Mouse (Mus musculus) heart, embryonic 13.5 days (tissue): ENCODE data around the gene Comtd1. TPM values are rescaled to one million over a fixed set of nuclear protein-coding genes. Genes with fewer than 3 reads are reported as not detected.
A peak's percentile ranks its signal among the peaks of the same experiment; 100 is the strongest.

Experiments
- ATAC-seq: fragments of 200-750 bp; cut with Nextera tagmentation; 2 replicates; pipeline ENCODE4 v1.8.0; 2017; ENCODE audit warnings: moderate TSS enrichment; ENCODE audit not compliant: insufficient number of reproducible peaks, low FRiP score, low TSS enrichment; ENCODE audit errors: extremely low read depth
- H3K27ac ChIP-seq: fragments of 300-500 bp; sonication (generic); replicated peaks from 2 replicates; pipeline ENCODE4 v1.5.1; 2015; ENCODE audit warnings: moderate library complexity, mild to moderate bottlenecking, inconsistent platforms
- H3K27me3 ChIP-seq: fragments of 300-500 bp; sonication (generic); replicated peaks from 2 replicates; pipeline ENCODE4 v1.6.1; 2015; ENCODE audit warnings: mild to moderate bottlenecking, inconsistent platforms
- H3K36me3 ChIP-seq: fragments of 300-500 bp; sonication (generic); 2 replicates; pipeline ENCODE4 v1.6.1; 2015; ENCODE audit warnings: mild to moderate bottlenecking, inconsistent platforms
- H3K4me1 ChIP-seq: fragments of 300-500 bp; sonication (generic); 2 replicates; pipeline ENCODE4 v1.6.1; 2015; ENCODE audit warnings: inconsistent platforms
- H3K4me2 ChIP-seq: fragments of 300-500 bp; sonication (generic); 2 replicates; pipeline ENCODE4 v1.6.1; 2015; ENCODE audit warnings: inconsistent platforms, mild to moderate bottlenecking, moderate library complexity
- H3K4me3 ChIP-seq: fragments of 300-500 bp; sonication (generic); 2 replicates; pipeline ENCODE4 v1.5.1; 2015; ENCODE audit warnings: moderate library complexity, mild to moderate bottlenecking, inconsistent platforms
- H3K9ac ChIP-seq: fragments of 300-500 bp; sonication (generic); 2 replicates; pipeline ENCODE4 v1.6.1; 2015; ENCODE audit warnings: inconsistent platforms, mild to moderate bottlenecking, moderate library complexity
- H3K9me3 ChIP-seq: fragments of 300-500 bp; sonication (generic); 2 replicates; pipeline ENCODE4 v1.6.1; 2016; ENCODE audit warnings: inconsistent platforms
- WGBS: fragments of 180-500 bp; shearing (Covaris S2); methylation state at CpG from one replicate; pipeline ENCODE4 v1.1.7; 2015; ENCODE audit warnings: mixed read lengths; 5-methylcytosine and 5-hydroxymethylcytosine counted together
- polyA plus RNA-seq: library from polyadenylated mRNA; unstranded; fragments of >200 nt; fragmentation: Nextera tagmentation; extraction: Ambion mirVana; gene quantifications from 2 replicates; pipeline ENCODE4 v1.2.1, GENCODE M21; 2015

The Comtd1 gene
- polyA plus RNA-seq, 1 experiment from 2014 or later: 36.7 TPM

DNA sequence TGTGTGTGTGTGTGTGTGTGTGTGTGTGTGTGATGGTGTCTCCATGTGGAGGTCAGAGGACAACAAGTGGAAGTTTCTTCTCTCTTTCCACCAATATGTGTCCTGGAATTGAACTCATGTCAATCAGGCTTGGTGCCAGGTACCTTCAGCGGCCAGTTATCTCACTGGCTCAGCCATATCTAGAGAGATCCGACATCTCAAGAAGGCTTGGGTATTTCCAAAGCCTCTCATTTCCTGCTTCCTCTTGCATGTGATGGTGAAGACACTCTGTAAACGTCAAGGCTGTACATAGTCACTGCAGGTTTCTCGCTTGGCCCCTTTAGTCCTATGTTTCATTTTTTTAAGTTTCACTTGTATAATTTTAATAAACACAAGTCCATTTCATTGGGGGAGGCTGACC, 35.6 kb downstream of the Comtd1 start:
- no peak overlapping the region for H3K4me2 ChIP-seq
- H3K36me3 ChIP-seq: no peaks in the 10 kb centered on the region
- H3K27ac ChIP-seq: 0 out of 2 replicates have a peak overlapping the region, but pooled peaks have one; percentile 28
- H3K9me3 ChIP-seq: no peaks in the 10 kb centered on the region
- WGBS: 32% methylated on average over 4 of the region's 4 CpGs
- no peak overlapping the region for H3K4me3 ChIP-seq
- H3K4me1 ChIP-seq: peaks cover 35% of the 10 kb centered on the region
- ATAC-seq: no peak
- H3K27me3 ChIP-seq: no peaks in the 10 kb centered on the region
- no peak overlapping the region for H3K9ac ChIP-seq

DNA sequence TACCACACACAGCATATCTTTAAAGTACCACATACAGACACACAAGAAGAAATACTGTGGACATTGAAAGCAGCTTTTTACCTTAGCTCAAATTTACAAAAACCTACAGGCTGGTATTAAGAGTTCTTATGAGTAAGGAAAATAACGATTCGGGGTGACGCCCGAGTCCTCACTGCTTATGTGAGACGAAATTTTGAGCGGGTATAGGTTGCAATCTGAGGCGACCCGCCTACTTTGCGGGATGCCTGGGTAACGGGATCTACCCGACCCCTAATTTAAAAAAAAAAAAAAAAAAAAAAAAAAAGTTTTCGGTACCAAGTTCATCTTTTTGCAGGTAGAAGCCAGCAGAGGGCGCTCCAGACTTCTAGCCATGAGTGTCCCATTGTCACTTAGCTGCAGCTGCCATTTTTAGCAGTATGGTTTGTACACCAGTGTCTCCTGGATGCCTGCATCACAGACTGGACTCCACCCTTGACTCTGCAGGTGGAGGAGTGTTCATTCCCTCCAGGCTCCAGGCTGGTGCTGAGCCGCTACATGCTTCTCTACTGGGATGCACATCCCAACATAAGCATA, 36.1 kb downstream of the Comtd1 start:
- 0 out of 2 replicates have a peak overlapping the region, but pooled peaks have one; percentile 28 for H3K27ac ChIP-seq
- ATAC-seq: no peak
- H3K36me3 ChIP-seq: no peaks in the 10 kb centered on the region
- no peaks in the 10 kb centered on the region for H3K9me3 ChIP-seq
- WGBS: 22% methylated on average over 14 of the region's 14 CpGs
- no peaks in the 10 kb centered on the region for H3K27me3 ChIP-seq
- peaks cover 35% of the 10 kb centered on the region for H3K4me1 ChIP-seq
- H3K4me3 ChIP-seq: peak overlapping the region; percentile 8; the same call in 1 of the 2 replicates
- peak overlapping the region; percentile 52 for H3K4me2 ChIP-seq
- no peak overlapping the region for H3K9ac ChIP-seq

DNA sequence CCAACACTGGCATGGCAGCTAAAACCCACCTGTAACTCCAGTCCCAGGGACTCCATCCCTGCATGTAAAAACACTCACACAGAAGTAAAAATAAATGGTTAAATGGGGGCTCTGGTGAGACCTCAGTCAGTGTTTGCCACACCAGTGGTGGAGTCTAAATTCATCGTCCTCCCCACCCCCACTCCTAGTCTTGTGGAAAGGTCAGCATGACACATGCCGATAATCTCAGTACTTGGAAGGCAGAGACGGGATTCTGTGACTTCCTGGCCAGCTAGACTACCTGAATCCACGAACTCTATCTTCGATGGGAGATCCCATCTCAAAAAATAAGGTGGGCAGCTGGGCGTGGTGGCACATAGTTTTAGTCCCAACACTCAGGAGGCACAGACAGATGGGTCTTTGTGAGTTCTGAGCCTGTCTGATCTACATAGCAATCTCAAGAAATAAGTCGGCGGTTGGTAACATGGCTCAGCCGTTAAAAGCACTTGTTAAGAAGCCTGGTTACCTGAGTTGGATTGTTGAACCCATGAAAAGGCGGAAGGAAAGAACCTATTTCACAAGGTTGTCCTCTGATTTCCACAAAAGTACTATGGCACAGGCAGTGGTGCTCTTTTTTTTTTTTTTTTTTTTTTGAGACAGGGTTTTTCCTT, 36.9 kb downstream of the Comtd1 start:
- H3K9ac ChIP-seq: peak overlapping the region; percentile 20; the same call in 1 of the 2 replicates
- H3K4me3 ChIP-seq: no peak overlapping the region
- H3K27ac ChIP-seq: no peak overlapping the region
- peaks cover 36% of the 10 kb centered on the region for H3K4me1 ChIP-seq
- no peaks in the 10 kb centered on the region for H3K9me3 ChIP-seq
- WGBS: 61% methylated on average over 10 of the region's 10 CpGs
- no peaks in the 10 kb centered on the region for H3K36me3 ChIP-seq
- no peaks in the 10 kb centered on the region for H3K27me3 ChIP-seq
- H3K4me2 ChIP-seq: no peak overlapping the region
- no peak for ATAC-seq

DNA sequence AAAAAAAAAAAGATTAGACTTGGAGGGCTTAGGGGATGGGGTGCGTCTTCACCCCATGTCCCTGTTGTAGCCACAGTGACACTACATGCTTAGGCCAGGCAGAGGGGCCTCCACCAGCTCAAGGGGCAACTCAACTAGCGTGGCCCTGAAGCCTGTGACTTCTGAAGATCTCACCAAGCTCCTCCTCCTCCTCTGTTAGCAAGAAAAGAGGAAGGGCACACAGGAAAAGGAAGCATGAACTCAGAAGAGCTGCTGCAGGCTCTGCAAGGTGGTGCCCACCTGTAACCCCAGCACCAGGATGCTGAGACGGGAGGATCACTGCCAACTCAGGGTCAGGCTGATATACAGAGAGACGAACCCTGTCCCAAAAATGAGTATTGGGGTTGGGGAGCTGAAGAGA, 37.5 kb downstream of the Comtd1 start:
- Histone ChIP-seq H3K9me3 (no peaks in the 10 kb centered on the region), H3K27me3 (no peaks in the 10 kb centered on the region), H3K9ac (no peak overlapping the region), H3K4me2 (no peak overlapping the region), H3K36me3 (no peaks in the 10 kb centered on the region), H3K4me1 (peaks cover 36% of the 10 kb centered on the region), H3K27ac (no peak overlapping the region), H3K4me3 (no peak overlapping the region)
- WGBS: 81% methylated on average over 4 of the region's 4 CpGs
- no peak for ATAC-seq

DNA sequence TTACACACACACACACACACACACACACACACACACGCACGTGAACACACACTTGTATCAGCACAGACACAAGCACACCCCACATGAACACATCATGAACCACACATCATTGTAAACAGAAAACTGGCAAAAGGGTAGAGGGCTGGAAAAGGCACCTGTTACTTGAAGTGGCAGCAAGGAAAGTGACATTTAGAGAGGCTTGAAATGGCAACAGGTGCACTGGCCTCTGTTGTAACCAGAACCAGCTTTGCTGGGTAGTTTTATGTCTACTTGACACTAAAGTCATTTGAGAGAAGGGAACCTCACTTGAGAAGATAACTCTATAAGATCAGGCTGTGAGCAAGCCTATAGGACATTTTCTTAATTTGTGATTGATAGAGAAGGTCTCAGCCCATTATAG, 39.4 kb downstream of the Comtd1 start:
- Histone ChIP-seq H3K9ac (no peak overlapping the region), H3K36me3 (no peaks in the 10 kb centered on the region), H3K9me3 (no peaks in the 10 kb centered on the region), H3K27ac (no peak overlapping the region), H3K4me1 (peaks cover 35% of the 10 kb centered on the region), H3K4me3 (no peak overlapping the region), H3K27me3 (no peaks in the 10 kb centered on the region), H3K4me2 (no peak overlapping the region)
- no peak for ATAC-seq
- 83% methylated on average over 2 of the region's 2 CpGs for WGBS

DNA sequence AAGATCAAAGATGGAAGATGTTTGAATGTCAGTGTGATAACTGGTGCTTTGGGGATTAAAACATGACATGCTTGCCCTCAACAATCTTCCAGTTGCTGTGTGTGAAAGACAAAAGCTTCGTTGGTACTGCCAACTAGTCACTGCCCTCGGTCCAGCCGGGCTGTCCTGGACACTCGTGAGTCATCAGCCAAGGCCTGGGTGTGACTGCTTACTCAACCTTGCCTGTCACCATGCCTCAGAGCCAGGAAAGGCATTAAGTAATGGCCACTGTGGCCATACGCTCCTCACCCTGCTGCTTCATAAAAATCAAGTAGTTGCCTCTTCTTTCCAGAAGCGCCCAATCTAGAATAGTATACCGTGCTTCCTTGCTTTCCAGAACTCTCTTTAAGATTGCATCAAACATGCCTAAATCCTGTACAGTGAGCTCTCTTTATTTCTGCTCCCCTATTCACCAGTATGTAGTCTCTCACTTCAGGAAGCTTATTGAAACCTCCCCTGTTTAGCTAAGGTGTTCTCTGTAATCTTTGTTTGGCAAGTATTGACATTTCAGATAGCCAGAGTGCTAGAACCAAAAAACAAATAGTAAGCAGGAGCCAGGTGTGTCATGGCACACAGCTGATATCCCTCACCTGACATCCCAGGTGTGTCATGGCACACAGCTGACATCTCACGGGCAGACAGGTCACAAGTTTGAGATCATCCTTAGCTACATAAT, 40.4 kb downstream of the Comtd1 start:
- ATAC-seq: no peak
- 81% methylated on average over 8 of the region's 8 CpGs for WGBS
- Histone ChIP-seq H3K9me3 (no peaks in the 10 kb centered on the region), H3K9ac (no peak overlapping the region), H3K4me2 (no peak overlapping the region), H3K36me3 (no peaks in the 10 kb centered on the region), H3K4me1 (peaks cover 28% of the 10 kb centered on the region), H3K4me3 (no peak overlapping the region), H3K27me3 (no peaks in the 10 kb centered on the region), H3K27ac (no peak overlapping the region)

DNA sequence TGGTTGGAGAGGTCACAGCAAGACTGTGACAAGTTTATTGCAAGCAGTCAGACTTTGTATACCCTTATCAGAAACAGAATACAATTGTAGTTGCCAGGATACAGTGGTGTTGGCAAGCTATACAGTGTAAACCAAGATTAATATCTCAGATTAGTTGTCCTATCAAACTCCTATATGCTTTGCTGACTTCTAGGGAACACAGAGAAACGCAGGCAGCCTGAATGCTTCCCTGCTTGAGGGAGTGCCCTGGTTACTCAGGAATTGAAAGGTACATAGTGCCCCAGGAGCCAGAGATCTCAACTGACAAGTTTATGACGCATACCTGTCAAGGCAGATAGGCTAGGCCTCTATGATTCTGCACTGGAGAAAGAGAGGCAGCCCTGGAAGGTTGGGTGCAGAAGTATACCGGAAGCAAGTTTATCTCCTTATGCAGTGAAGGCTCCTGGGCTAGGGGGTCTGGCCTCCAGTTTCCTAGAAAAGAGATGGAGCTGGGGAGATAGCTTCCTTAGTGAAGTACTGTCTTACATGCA, 42.1 kb downstream of the Comtd1 start:
- no peak overlapping the region for H3K9ac ChIP-seq
- H3K36me3 ChIP-seq: 0 out of 2 replicates have a peak, but pooled peaks cover 6% of the 10 kb centered on the region
- 62% methylated on average over 3 of the region's 3 CpGs for WGBS
- no peak overlapping the region for H3K4me3 ChIP-seq
- H3K4me2 ChIP-seq: no peak overlapping the region
- H3K9me3 ChIP-seq: no peaks in the 10 kb centered on the region
- ATAC-seq: no peak
- H3K27me3 ChIP-seq: no peaks in the 10 kb centered on the region
- H3K27ac ChIP-seq: no peak overlapping the region
- H3K4me1 ChIP-seq: peaks cover 12% of the 10 kb centered on the region

DNA sequence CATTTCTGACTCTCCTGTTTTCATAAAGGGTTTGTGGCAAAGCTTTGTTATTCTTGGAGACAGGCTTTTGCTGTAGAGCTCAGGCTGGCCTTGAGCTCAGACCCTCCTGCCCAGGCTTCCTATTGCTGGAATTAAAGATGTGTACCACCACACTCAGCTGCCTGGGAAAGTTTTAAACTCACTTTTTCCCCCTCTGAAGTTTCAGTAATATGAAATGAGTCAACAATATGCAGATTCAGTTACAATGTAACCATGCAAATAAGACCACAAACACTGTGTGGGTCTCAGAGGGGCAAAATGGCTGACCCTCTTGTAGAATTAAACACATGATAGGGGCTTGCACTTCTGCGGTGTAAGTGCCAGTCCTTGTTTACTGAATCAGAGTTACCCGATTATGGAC, 42.6 kb downstream of the Comtd1 start:
- H3K9me3 ChIP-seq: no peaks in the 10 kb centered on the region
- H3K27ac ChIP-seq: no peak overlapping the region
- no peaks in the 10 kb centered on the region for H3K27me3 ChIP-seq
- H3K36me3 ChIP-seq: 0 out of 2 replicates have a peak, but pooled peaks cover 6% of the 10 kb centered on the region
- H3K9ac ChIP-seq: no peak overlapping the region
- H3K4me2 ChIP-seq: no peak overlapping the region
- no peak for ATAC-seq
- 55% methylated on average over 2 of the region's 2 CpGs for WGBS
- peaks cover 9% of the 10 kb centered on the region for H3K4me1 ChIP-seq
- H3K4me3 ChIP-seq: no peak overlapping the region

DNA sequence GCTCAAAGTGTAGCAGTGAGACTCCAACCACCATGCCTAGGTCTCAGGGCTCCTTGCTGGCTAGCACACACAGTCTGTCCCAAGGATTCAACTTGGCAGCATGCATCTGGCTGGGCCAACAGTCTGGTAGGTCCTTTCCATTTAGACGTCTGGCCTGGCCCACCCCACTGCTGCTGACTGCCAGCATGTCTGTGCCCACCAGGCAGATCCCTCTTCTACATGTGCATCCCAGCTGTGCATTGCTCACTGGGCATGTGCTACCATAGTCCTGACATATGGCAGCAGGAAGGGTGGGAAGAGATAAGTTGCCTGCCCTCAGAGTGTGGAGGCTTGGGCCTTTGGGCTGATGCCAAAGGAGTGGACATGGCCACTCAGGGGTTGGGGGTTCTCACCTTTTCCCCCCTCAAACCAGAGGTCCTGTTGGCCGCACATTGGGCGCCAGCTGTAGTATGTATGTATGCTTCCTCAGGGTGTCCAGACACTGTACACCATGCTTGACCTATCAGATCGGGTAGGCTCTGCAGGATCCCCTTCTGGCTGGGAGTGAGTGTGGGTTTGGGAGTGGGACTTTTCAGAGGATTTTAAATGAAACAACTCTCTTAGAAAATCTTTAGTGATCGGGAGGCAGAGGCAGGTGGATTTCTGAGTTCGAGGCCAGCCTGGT, 46.1 kb downstream of the Comtd1 start:
- Histone ChIP-seq H3K9me3 (no peaks in the 10 kb centered on the region), H3K4me1 (peaks cover 9% of the 10 kb centered on the region), H3K4me2 (no peak overlapping the region), H3K9ac (no peak overlapping the region), H3K27me3 (no peaks in the 10 kb centered on the region), H3K36me3 (peaks cover 16% of the 10 kb centered on the region), H3K4me3 (no peak overlapping the region), H3K27ac (no peak overlapping the region)
- no peak for ATAC-seq
- 92% methylated on average over 6 of the region's 6 CpGs for WGBS

DNA sequence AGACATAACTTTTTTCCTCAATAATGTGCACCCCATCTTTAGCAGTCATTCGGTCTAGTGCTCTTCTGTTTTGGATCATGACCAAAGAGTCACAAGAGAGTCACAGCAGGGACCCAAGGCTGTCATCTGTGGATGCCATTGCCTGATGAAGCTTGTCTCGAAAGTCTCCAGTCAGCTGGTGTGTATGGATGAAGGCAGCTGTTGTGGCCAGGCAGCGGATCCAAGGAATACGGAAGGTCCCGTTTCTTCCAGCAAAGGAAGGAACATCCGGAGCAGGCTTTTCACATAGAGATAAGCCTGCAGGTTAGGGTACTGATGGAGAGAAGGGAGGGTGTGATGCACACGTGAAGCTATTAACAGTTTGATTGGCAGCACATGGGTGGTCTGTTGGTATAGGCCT, 47.2 kb downstream of the Comtd1 start:
- H3K4me3 ChIP-seq: no peak overlapping the region
- no peaks in the 10 kb centered on the region for H3K9me3 ChIP-seq
- H3K27me3 ChIP-seq: no peaks in the 10 kb centered on the region
- no peak overlapping the region for H3K4me2 ChIP-seq
- no peak overlapping the region for H3K9ac ChIP-seq
- no peak overlapping the region for H3K27ac ChIP-seq
- 71% methylated on average over 7 of the region's 7 CpGs for WGBS
- H3K36me3 ChIP-seq: peaks cover 16% of the 10 kb centered on the region
- H3K4me1 ChIP-seq: peaks cover 5% of the 10 kb centered on the region
- ATAC-seq: no peak

DNA sequence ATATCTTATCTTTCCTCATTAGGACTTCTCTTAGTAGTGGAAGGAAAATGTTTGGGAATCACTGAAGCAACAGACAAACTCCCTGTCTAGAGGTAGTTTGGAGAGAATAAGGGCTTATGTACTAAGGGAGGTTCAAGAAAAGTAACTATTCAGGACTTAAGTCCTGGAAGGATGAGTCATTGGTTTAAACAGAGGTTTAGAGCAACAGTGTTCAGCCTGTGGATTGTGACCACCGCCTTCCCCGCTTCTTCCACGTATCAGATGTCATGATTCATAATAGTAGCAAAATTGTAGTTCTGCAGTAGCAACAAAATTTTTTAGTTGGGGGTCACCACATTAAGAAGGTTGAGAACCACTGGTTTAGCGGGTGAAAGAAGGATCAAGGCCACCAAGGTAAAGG, 48.1 kb downstream of the Comtd1 start:
- Histone ChIP-seq H3K4me3 (no peak overlapping the region), H3K9ac (no peak overlapping the region), H3K9me3 (no peaks in the 10 kb centered on the region), H3K27me3 (no peaks in the 10 kb centered on the region), H3K27ac (no peak overlapping the region), H3K36me3 (peaks cover 16% of the 10 kb centered on the region), H3K4me2 (no peak overlapping the region), H3K4me1 (no peaks in the 10 kb centered on the region)
- ATAC-seq: no peak
- 90% methylated on average over 4 of the region's 4 CpGs for WGBS
